ENCODE assay signal across 27 mouse cellular contexts in genomic region chr2:6586122-6586681, GRCm38 (mm10).
A peak's percentile ranks its signal among the peaks of the same experiment; 100 is the strongest.
DNase-seq lines count a peak whose midpoint lies in the region; ATAC-seq and TF ChIP-seq lines count a peak whose summit lies in the region.
"Had no signal": no experiment of that assay in that cellular context is flagged by ENCODE, and none has a peak within 500 bp of the region (broad histone marks: within the 10 kb centered on the region; RNA-seq: fewer than 3 reads in every experiment).

No protein-coding gene starts in this region.

- peaks cover 3% of the 10 kb centered on the region; the same call in 1 of the 2 replicates for H3K79me2 ChIP-seq in CH12.LX (replicated peaks; ENCODE audit: control insufficient read depth, extremely low read depth, insufficient read depth, poor library complexity, severe bottlenecking)

- no peaks in the 10 kb centered on the region for H3K4me1 ChIP-seq in forebrain, embryonic 10.5 days
- H3K4me1 ChIP-seq in forebrain, embryonic 12.5 days = no peaks in the 10 kb centered on the region
- H3K4me1 ChIP-seq in hindbrain, embryonic 13.5 days (replicated peaks) = peaks cover 4% of the 10 kb centered on the region; the same call in 1 of the 2 replicates
- no peaks in the 10 kb centered on the region for H3K4me1 ChIP-seq in hindbrain, embryonic 16.5 days (ENCODE audit: control insufficient read depth, insufficient read depth, low read depth, low read length)
- no peaks in the 10 kb centered on the region for H3K4me1 ChIP-seq in midbrain, embryonic 11.5 days (ENCODE audit: control insufficient read depth, insufficient read depth, low read length)
- H3K4me1 ChIP-seq in midbrain, postnatal 0 days (ENCODE audit: insufficient read depth, low read length) = no peaks in the 10 kb centered on the region
- peaks cover 16 to 70% of the 10 kb centered on the region in 2 experiments for H3K4me1 ChIP-seq in CH12.LX (ENCODE audit: control insufficient read depth in 1 of 2, insufficient read depth in 2 of 2)
- H3K4me1 ChIP-seq: embryonic facial prominence, embryonic 10.5 days; embryonic facial prominence, embryonic 13.5 days; intestine, embryonic 15.5 days had no signal

- no peak overlapping the region for H3K9ac ChIP-seq in forebrain, embryonic 12.5 days
- H3K9ac ChIP-seq in hindbrain, embryonic 13.5 days = no peak overlapping the region
- no peak overlapping the region for H3K9ac ChIP-seq in hindbrain, embryonic 16.5 days (ENCODE audit: low read depth, low read length)
- H3K9ac ChIP-seq in midbrain, embryonic 11.5 days (ENCODE audit: low read length) = no peak overlapping the region
- H3K9ac ChIP-seq in midbrain, postnatal 0 days (replicated peaks; ENCODE audit: low read length, poor library complexity, severe bottlenecking) = no peak overlapping the region
- peak overlapping the region; percentile 78; the same call in 1 of the 2 replicates for H3K9ac ChIP-seq in CH12.LX (ENCODE audit: insufficient read depth, low read depth)
- H3K9ac ChIP-seq: embryonic facial prominence, embryonic 13.5 days; hindbrain, embryonic 14.5 days; intestine, embryonic 15.5 days had no signal

- TF ChIP-seq CTCF in midbrain, postnatal 0 days (IDR thresholded peaks at IDR 0.05) = no peak
- TF ChIP-seq CTCF in CH12.LX (conservative IDR thresholded peaks at IDR 0.05 in 1 of 2, IDR thresholded peaks at IDR 0.05 in 1 of 2; ENCODE audit: low read depth in 2 of 2, low read length in 2 of 2) = no peak

- TF ChIP-seq RAD21 in CH12.LX (IDR thresholded peaks at IDR 0.05; ENCODE audit: low read depth, low read length) = no peak

- H3K27me3 ChIP-seq in forebrain, embryonic 10.5 days (ENCODE audit: poor library complexity, severe bottlenecking) = no peaks in the 10 kb centered on the region
- no peaks in the 10 kb centered on the region for H3K27me3 ChIP-seq in forebrain, embryonic 12.5 days
- H3K27me3 ChIP-seq in hindbrain, embryonic 13.5 days = no peaks in the 10 kb centered on the region
- no peaks in the 10 kb centered on the region for H3K27me3 ChIP-seq in hindbrain, embryonic 16.5 days (replicated peaks; ENCODE audit: control insufficient read depth, insufficient read depth, low read length)
- H3K27me3 ChIP-seq in midbrain, embryonic 11.5 days (ENCODE audit: control insufficient read depth, insufficient read depth, low read length) = no peaks in the 10 kb centered on the region
- H3K27me3 ChIP-seq in midbrain, postnatal 0 days (ENCODE audit: insufficient read depth, low read length) = no peaks in the 10 kb centered on the region
- no peaks in the 10 kb centered on the region for H3K27me3 ChIP-seq in CH12.LX (replicated peaks)
- H3K27me3 ChIP-seq: embryonic facial prominence, embryonic 13.5 days; intestine, embryonic 15.5 days; Patski had no signal

- no peak overlapping the region for H3K4me2 ChIP-seq in forebrain, embryonic 12.5 days
- H3K4me2 ChIP-seq in hindbrain, embryonic 13.5 days = no peak overlapping the region
- H3K4me2 ChIP-seq in hindbrain, embryonic 16.5 days (ENCODE audit: low read length) = no peak overlapping the region
- no peak overlapping the region for H3K4me2 ChIP-seq in midbrain, embryonic 11.5 days
- no peak overlapping the region for H3K4me2 ChIP-seq in midbrain, postnatal 0 days (ENCODE audit: low read depth, low read length, poor library complexity, severe bottlenecking)
- H3K4me2 ChIP-seq in CH12.LX (ENCODE audit: insufficient read depth, low read depth, poor library complexity, severe bottlenecking) = peak overlapping the region; percentile 79
- H3K4me2 ChIP-seq: embryonic facial prominence, embryonic 13.5 days; heart, embryonic 11.5 days; hindbrain, embryonic 14.5 days; intestine, embryonic 15.5 days had no signal

- dilution Hi-C loops in CH12.LX (cut with MboI; ENCODE audit: extremely low pct_ligation_motif_present, extremely low pct_unique_long_range_greater_than_20kb, low sequenced_read_pairs) = no loop called here

- H3K4me3 ChIP-seq in forebrain, embryonic 10.5 days = no peak overlapping the region
- H3K4me3 ChIP-seq in forebrain, embryonic 12.5 days (replicated peaks) = no peak overlapping the region
- no peak overlapping the region for H3K4me3 ChIP-seq in hindbrain, embryonic 13.5 days
- no peak overlapping the region for H3K4me3 ChIP-seq in hindbrain, embryonic 16.5 days (ENCODE audit: low read length)
- no peak overlapping the region for H3K4me3 ChIP-seq in midbrain, embryonic 11.5 days (ENCODE audit: low read depth, low read length)
- no peak overlapping the region for H3K4me3 ChIP-seq in midbrain, postnatal 0 days (ENCODE audit: low read depth, low read length)
- peak overlapping the region in 2 of 3 experiments; percentile 23 to 26 for H3K4me3 ChIP-seq in CH12.LX (replicated peaks in 1 of 3; ENCODE audit: low read depth in 2 of 3, low read length in 2 of 3, poor library complexity in 1 of 3)
- H3K4me3 ChIP-seq: embryonic facial prominence, embryonic 10.5 days; embryonic facial prominence, embryonic 13.5 days; erythroblast, embryonic 14.5 days; gastrocnemius, adult 2 months; intestine, embryonic 15.5 days had no signal

- H3K27ac ChIP-seq in forebrain, embryonic 10.5 days = 0 out of 2 replicates have a peak overlapping the region, but pooled peaks have one; percentile 35
- H3K27ac ChIP-seq in forebrain, embryonic 12.5 days = no peak overlapping the region
- no peak overlapping the region for H3K27ac ChIP-seq in hindbrain, embryonic 13.5 days
- H3K27ac ChIP-seq in hindbrain, embryonic 16.5 days (ENCODE audit: low read depth, low read length) = no peak overlapping the region
- no peak overlapping the region for H3K27ac ChIP-seq in midbrain, embryonic 11.5 days (ENCODE audit: low read depth, low read length)
- no peak overlapping the region for H3K27ac ChIP-seq in midbrain, postnatal 0 days (ENCODE audit: low read depth, low read length)
- H3K27ac ChIP-seq in CH12.LX (ENCODE audit: insufficient read depth, low read depth) = peak overlapping the region; percentile 94
- H3K27ac ChIP-seq: embryonic facial prominence, embryonic 10.5 days; embryonic facial prominence, embryonic 13.5 days; gastrocnemius, adult 2 months; hindbrain, embryonic 14.5 days; intestine, embryonic 15.5 days had no signal

- no peak; the same call in 1 of the 2 replicates for TF ChIP-seq POLR2A in CH12.LX (IDR thresholded peaks at IDR 0.05; ENCODE audit: low read depth, low read length)

- H3K36me3 ChIP-seq in forebrain, embryonic 10.5 days (replicated peaks) = peaks cover 11% of the 10 kb centered on the region
- H3K36me3 ChIP-seq in forebrain, embryonic 12.5 days (replicated peaks) = peaks cover 13% of the 10 kb centered on the region
- H3K36me3 ChIP-seq in hindbrain, embryonic 13.5 days = peaks cover 12% of the 10 kb centered on the region
- H3K36me3 ChIP-seq in hindbrain, embryonic 16.5 days (ENCODE audit: control insufficient read depth, insufficient read depth, low read length) = no peaks in the 10 kb centered on the region
- no peaks in the 10 kb centered on the region for H3K36me3 ChIP-seq in midbrain, embryonic 11.5 days (ENCODE audit: control insufficient read depth, insufficient read depth, low read length)
- H3K36me3 ChIP-seq in midbrain, postnatal 0 days (ENCODE audit: insufficient read depth, low read length) = peaks cover 7% of the 10 kb centered on the region; the same call in 1 of the 2 replicates
- peaks cover 2 to 36% of the 10 kb centered on the region in 2 experiments for H3K36me3 ChIP-seq in CH12.LX (replicated peaks in 1 of 2; ENCODE audit: control insufficient read depth in 1 of 2, insufficient read depth in 1 of 2, low read length in 1 of 2)
- H3K36me3 ChIP-seq: embryonic facial prominence, embryonic 10.5 days; embryonic facial prominence, embryonic 13.5 days; G1E; intestine, embryonic 15.5 days had no signal

- WGBS in forebrain, embryonic 10.5 days = 92% methylated on average over 10 of the region's 10 CpGs
- WGBS in forebrain, embryonic 12.5 days = 89% methylated on average over 10 of the region's 10 CpGs
- WGBS in hindbrain, embryonic 13.5 days = 92% methylated on average over 10 of the region's 10 CpGs
- 93% methylated on average over 10 of the region's 10 CpGs for WGBS in hindbrain, embryonic 16.5 days
- WGBS in midbrain, embryonic 11.5 days = 96% methylated on average over 10 of the region's 10 CpGs
- 90% methylated on average over 10 of the region's 10 CpGs for WGBS in midbrain, postnatal 0 days

- DNase-seq in forebrain, embryonic 10.5 days (ENCODE audit: extremely low spot score, low spot score) = no peak
- DNase-seq in midbrain, embryonic 11.5 days (ENCODE audit: low spot score, missing footprints) = peak; percentile 69
- no peak for DNase-seq in midbrain, postnatal 0 days (ENCODE audit: low spot score)
- peak; percentile 81 for DNase-seq in CH12.LX (ENCODE audit: extremely low read depth)
- DNase-seq: adrenal gland, postnatal 10 days; adrenal gland, postnatal 36 days; cerebellum, adult 11 months; cerebellum, adult 2 months; cerebellum, adult 9-11 months; cerebellum, postnatal 25 days; embryo, embryonic 11 days; gastrocnemius, adult 2 months; gastrocnemius, postnatal 14 days; heart, adult 11 months; kidney, adult 11 months had no signal

- no peaks in the 10 kb centered on the region for H3K9me3 ChIP-seq in forebrain, embryonic 10.5 days
- H3K9me3 ChIP-seq in forebrain, embryonic 12.5 days = no peaks in the 10 kb centered on the region
- no peaks in the 10 kb centered on the region for H3K9me3 ChIP-seq in hindbrain, embryonic 13.5 days
- no peaks in the 10 kb centered on the region for H3K9me3 ChIP-seq in hindbrain, embryonic 16.5 days (ENCODE audit: control insufficient read depth, low read length)
- no peaks in the 10 kb centered on the region for H3K9me3 ChIP-seq in midbrain, embryonic 11.5 days (ENCODE audit: control insufficient read depth, low read length)
- H3K9me3 ChIP-seq in midbrain, postnatal 0 days (ENCODE audit: low read length) = no peaks in the 10 kb centered on the region
- no peaks in the 10 kb centered on the region for H3K9me3 ChIP-seq in CH12.LX (replicated peaks; ENCODE audit: low read length)
- H3K9me3 ChIP-seq: embryonic facial prominence, embryonic 10.5 days; embryonic facial prominence, embryonic 13.5 days; G1E; intestine, embryonic 15.5 days had no signal

- in situ Hi-C loops in CH12.LX (cut with MboI; ENCODE audit: low pct_ligation_motif_present, low pct_unique_long_range_greater_than_20kb, low sequenced_read_pairs) = no loop called here

- no peak for ATAC-seq in forebrain, embryonic 12.5 days (ENCODE audit: low FRiP score)
- 0 out of 2 replicates have a peak, but pooled peaks have one; percentile 13 for ATAC-seq in hindbrain, embryonic 13.5 days (ENCODE audit: low FRiP score)
- no peak for ATAC-seq in hindbrain, embryonic 16.5 days
- ATAC-seq in midbrain, embryonic 11.5 days (ENCODE audit: low FRiP score) = no peak
- no peak for ATAC-seq in midbrain, postnatal 0 days (ENCODE audit: low FRiP score)
- no peak for ATAC-seq in cerebellum, adult (ENCODE audit: insufficient number of reproducible peaks, low FRiP score, low TSS enrichment)
- ATAC-seq: Patski had no signal

- no peak; the same call in 1 of the 2 replicates for TF ChIP-seq EP300 in CH12.LX (IDR thresholded peaks at IDR 0.05; ENCODE audit: low read length)

TF ChIP-seq in CH12.LX, 34 proteins besides CTCF, POLR2A, EP300 and RAD21 (continues in another document):
- 0 out of 2 replicates have a peak, but pooled peaks have one; percentile 43 for TF ChIP-seq JUND (conservative IDR thresholded peaks at IDR 0.05; ENCODE audit: low read depth, low read length)
- TF ChIP-seq UBTF (IDR thresholded peaks at IDR 0.05; ENCODE audit: low read depth, low read length) = no peak
- no peak for TF ChIP-seq ZC3H11A (IDR thresholded peaks at IDR 0.05; ENCODE audit: low read depth, low read length)
- no peak for TF ChIP-seq PAX5 (IDR thresholded peaks at IDR 0.05; ENCODE audit: low read length)

Comparison
In these comparisons a context has a peak if more than half of its experiments do, and no peak if none do; other contexts are left out.
1. DNase-seq: peak in midbrain, embryonic 11.5 days (single experiment) and CH12.LX (single experiment); none in forebrain, embryonic 10.5 days (single experiment) and midbrain, postnatal 0 days (single experiment).
2. H3K27ac ChIP-seq: peak in forebrain, embryonic 10.5 days (single experiment) and CH12.LX (single experiment); none in forebrain, embryonic 12.5 days (single experiment), hindbrain, embryonic 13.5 days (single experiment), hindbrain, embryonic 16.5 days (single experiment), midbrain, embryonic 11.5 days (single experiment) and midbrain, postnatal 0 days (single experiment).
3. H3K4me3 ChIP-seq: peak in CH12.LX (2 of 3); none in forebrain, embryonic 10.5 days (single experiment), forebrain, embryonic 12.5 days (single experiment), hindbrain, embryonic 13.5 days (single experiment), hindbrain, embryonic 16.5 days (single experiment), midbrain, embryonic 11.5 days (single experiment) and midbrain, postnatal 0 days (single experiment).